Mouse (Mus musculus) liver, postnatal 0 days (tissue): Measurements from ENCODE around the gene Wwc1. TPM values are rescaled to one million over a fixed set of nuclear protein-coding genes. Genes with fewer than 3 reads are reported as not detected.

ENCODE experiments used
- ATAC-seq: fragments of 200-750 bp; cut with Nextera tagmentation; 2 replicates; pipeline ENCODE4 v1.8.0; 2017; ENCODE audit warnings: mild to moderate bottlenecking, moderate library complexity
- DNase-seq: peaks from one replicate; pipeline ENCODE4 v3.0.0-alpha.2; 2016
- H3K27ac ChIP-seq: fragments of 300-500 bp; sonication (generic); 2 replicates; pipeline ENCODE4 v1.5.1; 2014; ENCODE audit warnings: antibody characterized with exemption, moderate library complexity, mild to moderate bottlenecking, low read depth
- H3K27me3 ChIP-seq: fragments of 300-500 bp; sonication (generic); 2 replicates; pipeline ENCODE4 v1.6.1; 2014; ENCODE audit warnings: low read length, control low read depth, mixed read lengths; ENCODE audit not compliant: insufficient read depth
- H3K36me3 ChIP-seq: fragments of 300-500 bp; sonication (generic); replicated peaks from 2 replicates; pipeline ENCODE4 v1.6.1; 2014; ENCODE audit warnings: mild to moderate bottlenecking, control low read depth, low read length, moderate library complexity, mixed read lengths; ENCODE audit not compliant: insufficient read depth
- H3K4me1 ChIP-seq: fragments of 300-500 bp; sonication (generic); 2 replicates; pipeline ENCODE4 v1.6.1; 2014; ENCODE audit warnings: antibody characterized with exemption, mild to moderate bottlenecking, control low read depth; ENCODE audit not compliant: insufficient read depth
- H3K4me2 ChIP-seq: fragments of 300-500 bp; sonication (generic); 2 replicates; pipeline ENCODE4 v1.6.1; 2014; ENCODE audit warnings: low read depth, mild to moderate bottlenecking, low read length, moderate library complexity, mixed read lengths
- H3K4me3 ChIP-seq: fragments of 300-500 bp; sonication (generic); 2 replicates; pipeline ENCODE4 v1.5.1; 2014; ENCODE audit warnings: low read depth, low read length
- H3K9ac ChIP-seq: fragments of 300-500 bp; sonication (generic); replicated peaks from 2 replicates; pipeline ENCODE4 v1.6.1; 2014; ENCODE audit warnings: mild to moderate bottlenecking, moderate library complexity
- H3K9me3 ChIP-seq: fragments of 300-500 bp; sonication (generic); 2 replicates; pipeline ENCODE4 v1.6.1; 2016; ENCODE audit warnings: mild to moderate bottlenecking, control low read depth, low read length, mixed read lengths
- CTCF ChIP-seq: sonication (generic); IDR thresholded peaks from 2 replicates; pipeline ENCODE4 v1.5.1; 2016; ENCODE audit warnings: antibody characterized with exemption, low read depth
- EP300 ChIP-seq: IDR thresholded peaks from 2 replicates; pipeline ENCODE4 v1.6.1; 2016; ENCODE audit warnings: antibody characterized with exemption, low read depth, mild to moderate bottlenecking
- WGBS: fragments of 180-500 bp; shearing (Covaris S2); extraction: QIAGEN DNeasy Blood & Tissue Kit; methylation state at CpG from one replicate; pipeline ENCODE4 v1.1.7; 2014; ENCODE audit not compliant: insufficient replicate concordance; 5-methylcytosine and 5-hydroxymethylcytosine counted together
- polyA plus RNA-seq: library from polyadenylated mRNA; unstranded; fragments of >200 nt; fragmentation: Nextera tagmentation; extraction: Ambion mirVana; gene quantifications from 2 replicates; pipeline ENCODE4 v1.2.1, GENCODE M21; 2015

Gene Wwc1
- polyA plus RNA-seq, 1 experiment from 2014 or later = 6.3 TPM

DNA sequence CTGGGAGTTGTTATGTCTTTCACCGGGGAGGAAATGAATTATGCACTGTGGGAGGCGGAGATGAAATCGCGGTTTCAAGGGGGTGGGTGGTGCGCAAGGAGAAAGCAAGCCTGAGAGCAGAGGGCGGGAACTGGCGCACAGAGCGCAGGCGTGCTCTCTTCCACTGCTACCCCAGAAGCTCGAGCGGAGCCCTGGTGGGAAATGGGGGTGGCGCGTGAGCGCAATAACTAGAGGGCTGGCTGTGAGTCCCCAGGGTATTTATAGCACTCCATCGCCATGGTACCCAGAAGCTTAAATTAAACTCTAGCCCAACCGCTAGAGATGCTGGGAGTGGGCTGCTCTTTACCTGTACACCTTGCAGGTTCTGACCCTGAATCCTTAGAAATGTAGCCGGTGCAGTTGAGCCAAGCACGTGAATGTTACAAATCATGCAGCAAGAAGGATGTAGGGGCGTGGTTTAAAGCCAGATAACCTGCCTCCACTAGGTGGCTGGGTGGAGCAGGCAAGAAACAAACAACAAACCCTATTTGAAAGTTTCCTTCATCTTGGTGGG is 5.6 kb upstream of the Wwc1 start:
- DNase-seq = no peak
- ATAC-seq = no peak
- no peak for TF ChIP-seq EP300
- TF ChIP-seq CTCF = peak; percentile 29; the same call in 1 of the 2 replicates
- Histone ChIP-seq H3K27me3 (0 out of 2 replicates have a peak, but pooled peaks cover 4% of the 10 kb centered on the region), H3K4me3 (no peak overlapping the region), H3K9ac (no peak overlapping the region), H3K4me1 (peaks cover 3% of the 10 kb centered on the region; the same call in 1 of the 2 replicates), H3K9me3 (no peaks in the 10 kb centered on the region), H3K4me2 (0 out of 2 replicates have a peak overlapping the region, but pooled peaks have one; percentile 18), H3K27ac (no peak overlapping the region), H3K36me3 (no peaks in the 10 kb centered on the region)
- 1% methylated on average over 19 of the region's 19 CpGs for WGBS

DNA sequence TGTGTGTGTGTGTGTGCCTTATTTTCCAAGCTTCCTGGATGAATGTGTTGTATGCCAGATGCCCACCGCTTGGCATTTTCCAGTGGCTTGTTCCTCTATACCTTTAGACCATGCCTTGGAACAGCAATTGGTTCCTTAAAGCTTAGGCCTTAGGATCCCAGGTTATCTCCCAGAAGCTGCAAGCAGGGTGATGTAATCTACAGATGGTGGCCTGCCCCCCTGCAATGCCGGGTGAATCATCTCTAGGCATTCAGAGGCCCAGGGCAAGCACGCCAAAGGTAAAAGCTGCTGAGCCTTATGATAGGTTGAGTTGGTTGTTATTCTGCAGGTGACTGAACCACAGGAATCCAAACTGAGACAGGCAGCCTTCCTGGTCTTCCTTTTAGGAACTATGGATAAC is 2.4 kb upstream of the Wwc1 start:
- H3K36me3 ChIP-seq = no peaks in the 10 kb centered on the region
- no peak overlapping the region for H3K9ac ChIP-seq
- H3K4me3 ChIP-seq = no peak overlapping the region
- H3K27ac ChIP-seq = no peak overlapping the region
- peaks cover 3% of the 10 kb centered on the region; the same call in 1 of the 2 replicates for H3K4me1 ChIP-seq
- no peak for DNase-seq
- WGBS = 71% methylated on average over 3 of the region's 3 CpGs
- TF ChIP-seq EP300 (no peak), CTCF (no peak)
- peaks cover 15% of the 10 kb centered on the region for H3K27me3 ChIP-seq
- no peak overlapping the region for H3K4me2 ChIP-seq
- no peak for ATAC-seq
- no peaks in the 10 kb centered on the region for H3K9me3 ChIP-seq

DNA sequence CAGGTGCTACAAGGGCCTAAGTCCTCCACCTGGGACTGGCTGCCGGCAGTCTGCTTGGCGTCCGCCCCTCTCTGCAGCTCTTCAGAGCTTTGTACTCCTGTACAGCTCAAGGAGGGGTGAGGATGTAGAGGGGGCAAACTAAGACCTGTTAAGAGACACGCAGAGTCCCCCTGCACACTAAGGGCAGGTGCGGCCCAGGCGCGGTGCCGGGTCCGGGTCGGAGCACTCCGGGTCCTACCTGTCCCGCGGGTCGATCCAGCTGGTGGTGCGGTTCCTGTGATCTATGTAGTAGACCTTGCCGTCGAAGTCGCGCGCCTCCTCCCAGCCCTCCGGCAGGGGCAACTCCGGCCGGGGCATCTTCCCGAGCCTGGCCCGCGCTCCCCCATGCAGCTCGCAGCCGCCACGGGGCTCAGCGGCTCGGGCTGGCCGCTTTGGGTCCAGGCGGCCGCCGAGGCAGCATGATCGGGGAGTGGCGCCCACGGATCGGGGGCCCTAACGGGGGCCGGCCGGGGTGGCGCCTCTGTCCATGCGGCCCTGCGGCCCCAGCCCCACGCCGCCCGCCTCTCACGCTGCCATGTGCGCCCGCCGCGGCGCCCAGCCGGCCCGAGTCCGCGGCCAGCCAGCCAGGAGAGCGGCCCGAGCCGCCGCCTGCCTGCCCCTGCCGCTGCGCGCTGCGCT is 455 bp downstream of the Wwc1 start:
- TF ChIP-seq CTCF (no peak), EP300 (no peak)
- ATAC-seq (peak; percentile 59), DNase-seq (peak; percentile 35)
- no peaks in the 10 kb centered on the region for H3K36me3 ChIP-seq
- no peaks in the 10 kb centered on the region; the same call in 1 of the 2 replicates for H3K4me1 ChIP-seq
- 1% methylated on average over 52 of the region's 66 CpGs for WGBS
- H3K27ac ChIP-seq = peak overlapping the region; percentile 69; the same call in 1 of the 2 replicates
- peak overlapping the region; percentile 59 for H3K4me3 ChIP-seq
- H3K9ac ChIP-seq = peak overlapping the region; percentile 63
- H3K9me3 ChIP-seq = no peaks in the 10 kb centered on the region
- H3K4me2 ChIP-seq = peak overlapping the region; percentile 71
- H3K27me3 ChIP-seq = peaks cover 11% of the 10 kb centered on the region

DNA sequence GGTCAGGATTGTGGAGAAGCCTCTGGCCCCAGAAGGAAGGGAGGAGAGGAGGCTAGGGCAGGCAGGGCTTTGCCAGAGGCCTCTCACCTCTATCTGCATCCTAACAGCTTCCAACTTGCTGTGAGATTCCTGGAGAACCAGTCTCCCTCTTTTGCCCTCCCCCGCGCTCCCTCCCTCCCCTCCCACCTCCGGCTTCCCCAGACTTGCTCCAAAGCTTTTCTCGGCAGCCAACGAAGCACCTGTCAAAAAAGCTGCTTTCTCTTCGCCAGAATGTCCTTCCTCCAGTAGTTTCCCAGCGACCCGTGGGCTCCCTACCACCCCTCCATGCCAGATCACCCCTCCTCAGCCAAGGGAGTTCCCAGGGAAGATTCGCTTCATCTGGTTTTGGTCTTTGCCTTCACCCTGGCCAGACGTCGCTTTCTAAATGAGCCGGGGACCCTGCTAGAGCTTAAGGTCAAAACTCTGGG is 1.0 kb downstream of the Wwc1 start:
- no peak overlapping the region for H3K27ac ChIP-seq
- H3K36me3 ChIP-seq = no peaks in the 10 kb centered on the region
- peak overlapping the region; percentile 71 for H3K4me2 ChIP-seq
- ATAC-seq (no peak), DNase-seq (no peak)
- peaks cover 11% of the 10 kb centered on the region for H3K27me3 ChIP-seq
- H3K4me1 ChIP-seq = no peaks in the 10 kb centered on the region; the same call in 1 of the 2 replicates
- H3K9me3 ChIP-seq = no peaks in the 10 kb centered on the region
- H3K4me3 ChIP-seq = peak overlapping the region; percentile 59
- WGBS = 4% methylated on average over 12 of the region's 12 CpGs
- H3K9ac ChIP-seq = peak overlapping the region; percentile 63
- no peak for TF ChIP-seq CTCF
- no peak for TF ChIP-seq EP300

DNA sequence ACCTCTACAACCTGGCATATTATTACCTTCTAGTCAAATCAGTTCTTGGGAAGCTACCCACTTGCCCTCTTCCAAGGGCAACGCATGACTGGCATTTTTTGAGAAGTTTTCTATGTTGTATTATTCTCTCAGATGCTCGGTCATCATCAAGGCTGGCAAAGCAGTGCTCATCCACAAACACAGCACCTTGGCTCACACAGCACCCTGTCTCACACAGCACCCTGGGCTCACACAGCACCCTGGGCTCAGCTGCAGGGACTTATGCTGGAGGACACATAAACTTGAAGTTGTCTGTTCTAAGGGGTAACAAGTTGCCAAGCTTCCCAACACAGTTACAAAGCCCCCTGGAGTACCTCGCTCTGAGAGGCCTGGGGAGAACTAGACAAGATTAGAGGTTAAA is 2.5 kb downstream of the Wwc1 start:
- H3K4me2 ChIP-seq = no peak overlapping the region; the same call in 1 of the 2 replicates
- TF ChIP-seq EP300 (no peak), CTCF (no peak)
- H3K27me3 ChIP-seq = peaks cover 11% of the 10 kb centered on the region
- WGBS = 58% methylated on average over 3 of the region's 3 CpGs
- peaks cover 3% of the 10 kb centered on the region; the same call in 1 of the 2 replicates for H3K4me1 ChIP-seq
- no peaks in the 10 kb centered on the region for H3K9me3 ChIP-seq
- no peak overlapping the region for H3K27ac ChIP-seq
- no peak overlapping the region for H3K4me3 ChIP-seq
- no peak for DNase-seq
- no peak overlapping the region for H3K9ac ChIP-seq
- ATAC-seq = no peak
- no peaks in the 10 kb centered on the region for H3K36me3 ChIP-seq

DNA sequence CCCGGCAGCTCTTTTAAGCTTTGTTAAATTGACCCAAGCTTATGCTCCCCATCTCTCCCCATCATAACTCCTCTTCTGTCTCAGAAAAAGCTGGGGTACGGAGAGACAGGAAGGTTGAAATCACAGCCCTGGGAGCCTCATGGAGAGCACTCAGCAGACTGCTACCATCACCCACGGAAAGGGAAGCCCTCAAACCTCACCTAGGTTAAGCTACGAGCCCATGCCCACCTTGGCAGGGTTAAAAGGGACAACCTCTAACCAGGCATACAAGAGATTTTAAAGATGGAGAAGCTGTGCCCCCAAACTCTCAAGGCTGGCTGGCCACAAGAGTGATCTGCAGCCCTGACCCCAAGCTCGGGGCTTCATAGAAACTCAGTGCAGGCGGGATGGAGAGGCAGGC is 3.2 kb downstream of the Wwc1 start:
- DNase-seq (no peak), ATAC-seq (no peak)
- H3K4me1 ChIP-seq = peaks cover 3% of the 10 kb centered on the region; the same call in 1 of the 2 replicates
- WGBS = 59% methylated on average over 6 of the region's 6 CpGs
- no peak overlapping the region for H3K27ac ChIP-seq
- H3K27me3 ChIP-seq = peaks cover 11% of the 10 kb centered on the region
- no peak overlapping the region for H3K4me2 ChIP-seq
- H3K36me3 ChIP-seq = no peaks in the 10 kb centered on the region
- no peak overlapping the region for H3K9ac ChIP-seq
- no peaks in the 10 kb centered on the region for H3K9me3 ChIP-seq
- H3K4me3 ChIP-seq = no peak overlapping the region
- no peak for TF ChIP-seq CTCF
- no peak for TF ChIP-seq EP300
